Mouse (Mus musculus) kidney, postnatal 4 days (tissue): ENCODE measurements around the gene Olfr313.

Source experiments
- DNase-seq, 2 experiments: peaks; one replicate each; pipeline ENCODE4 v3.0.0; 2021; ENCODE audit warnings: mixed read lengths in 2 of 2

Gene Olfr313

GRCm38 (mm10) chr11:58860744-58861143 lies 45.9 kb downstream of the Olfr313 start:
- no peak for DNase-seq

GRCm38 (mm10) chr11:58867039-58867953 lies 52.5 kb downstream of the Olfr313 start, which contains the start of gene 2810021J22Rik:
TSS of gene 2810021J22Rik (plus strand) at chr11:58867216.
- peak; percentile 80 to 88 for DNase-seq

DNA sequence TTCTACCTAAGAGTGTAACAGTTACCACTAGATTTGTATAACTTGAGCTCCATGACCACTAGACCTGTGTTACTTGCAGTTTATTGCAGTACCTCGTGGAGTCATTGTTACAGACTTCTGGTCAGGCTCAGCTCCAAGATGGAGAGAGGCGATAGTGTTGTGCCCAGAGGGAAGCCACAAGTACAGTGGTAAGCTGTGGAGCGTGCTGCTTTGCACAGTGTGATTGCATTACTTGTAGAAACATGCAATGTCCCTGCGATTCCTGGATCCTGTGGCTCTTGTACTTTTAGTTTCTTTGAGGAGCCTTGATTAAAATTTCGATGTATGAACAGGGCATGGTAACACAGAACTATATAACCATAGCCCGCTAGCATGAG lies 53.1 kb downstream of the Olfr313 start:
- DNase-seq: peak in 1 of 2 experiments; percentile 18
